Mouse (Mus musculus) cerebellum, adult 2 months (tissue): Measurements from ENCODE around the gene Ube2v1. TPM values are rescaled to one million over a fixed set of nuclear protein-coding genes. Genes with fewer than 3 reads are reported as not detected.
A peak's percentile ranks its signal among the peaks of the same experiment; 100 is the strongest.

ENCODE experiments used
- DNase-seq, 2 experiments: peaks; one replicate each; pipeline ENCODE4 v3.0.0; 2021
- H3K27ac ChIP-seq: fragments of 200-500 bp; 2 replicates; pipeline ENCODE4 v1.5.1; 2012; ENCODE audit warnings: low read length, control low read depth, inconsistent platforms; ENCODE audit not compliant: insufficient read depth
- H3K27me3 ChIP-seq: fragments of 200-500 bp; 2 replicates; pipeline ENCODE4 v1.6.1; 2012; ENCODE audit warnings: inconsistent platforms, mild to moderate bottlenecking, low read length, moderate library complexity; ENCODE audit not compliant: control insufficient read depth, insufficient read depth
- H3K4me1 ChIP-seq: fragments of 200-500 bp; 2 replicates; pipeline ENCODE4 v1.6.1; 2011; ENCODE audit warnings: low read length; ENCODE audit not compliant: control insufficient read depth, insufficient read depth
- H3K4me3 ChIP-seq: fragments of 200-500 bp; replicated peaks from 2 replicates; pipeline ENCODE3; 2011; ENCODE audit warnings: mild to moderate bottlenecking, low read depth, low read length, control low read depth; ENCODE audit not compliant: insufficient read depth
- CTCF ChIP-seq: fragments of 200-500 bp; IDR thresholded peaks from 2 replicates; pipeline ENCODE4 v1.5.1; 2011; ENCODE audit warnings: low read depth, mild to moderate bottlenecking, control low read depth, low read length, moderate library complexity, borderline replicate concordance; ENCODE audit not compliant: insufficient read depth
- POLR2A ChIP-seq: fragments of 200-500 bp; IDR thresholded peaks from 2 replicates; pipeline ENCODE4 v1.6.1; 2011; ENCODE audit warnings: low read length, control low read depth, borderline replicate concordance; ENCODE audit not compliant: insufficient read depth
- WGBS: fragments of 180-500 bp; shearing (Covaris S2); methylation state at CpG from one replicate; pipeline ENCODE4 v1.1.7; 2018; 5-methylcytosine and 5-hydroxymethylcytosine counted together
- polyA plus RNA-seq: library from polyadenylated mRNA; depleted of rRNA; stranded (reverse); fragments of >200 nt; gene quantifications from 2 replicates; pipeline ENCODE4 v1.2.3, GENCODE M21; 2012

Ube2v1 gene
- polyA plus RNA-seq, 1 experiment = 219 TPM

DNA sequence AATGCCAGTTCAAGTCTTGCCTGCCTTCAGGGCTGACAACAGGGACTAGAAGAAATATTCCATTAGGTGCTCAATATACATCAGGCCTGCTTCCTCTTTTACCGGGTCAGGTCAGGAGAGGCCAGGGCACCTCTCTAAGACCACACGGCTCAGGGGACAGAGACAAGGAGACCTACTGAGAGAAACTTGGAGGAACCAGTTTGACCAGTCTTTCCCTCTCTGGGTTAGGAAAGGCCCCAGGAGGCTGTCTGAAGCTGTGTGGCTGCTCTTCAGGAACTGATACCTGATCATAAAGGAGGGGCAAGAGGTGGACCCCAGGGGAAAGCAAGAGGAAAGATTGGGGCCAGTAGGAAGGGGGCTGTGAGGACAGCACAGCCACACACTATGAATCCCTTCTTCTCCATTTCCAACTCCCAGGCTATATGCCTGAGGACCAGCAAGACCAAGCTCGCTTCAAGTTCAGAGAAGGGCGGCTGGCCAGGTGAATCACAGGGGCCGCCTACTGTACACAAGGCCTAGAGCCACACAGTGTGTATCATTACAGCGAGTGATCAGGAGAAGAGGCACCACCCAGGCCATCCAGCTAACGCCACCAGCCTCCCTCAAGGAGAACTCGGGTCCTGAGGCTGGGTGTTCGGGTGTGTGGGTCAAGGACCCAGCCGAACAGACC lies 27.4 kb upstream of the Ube2v1 start:
- peaks cover 11% of the 10 kb centered on the region for H3K4me1 ChIP-seq
- no peaks in the 10 kb centered on the region for H3K27me3 ChIP-seq
- WGBS = 67% methylated on average over 10 of the region's 10 CpGs
- H3K27ac ChIP-seq = no peak overlapping the region
- H3K4me3 ChIP-seq = peak overlapping the region; percentile 82
- no peak for TF ChIP-seq POLR2A
- TF ChIP-seq CTCF = no peak
- no peak for DNase-seq

DNA sequence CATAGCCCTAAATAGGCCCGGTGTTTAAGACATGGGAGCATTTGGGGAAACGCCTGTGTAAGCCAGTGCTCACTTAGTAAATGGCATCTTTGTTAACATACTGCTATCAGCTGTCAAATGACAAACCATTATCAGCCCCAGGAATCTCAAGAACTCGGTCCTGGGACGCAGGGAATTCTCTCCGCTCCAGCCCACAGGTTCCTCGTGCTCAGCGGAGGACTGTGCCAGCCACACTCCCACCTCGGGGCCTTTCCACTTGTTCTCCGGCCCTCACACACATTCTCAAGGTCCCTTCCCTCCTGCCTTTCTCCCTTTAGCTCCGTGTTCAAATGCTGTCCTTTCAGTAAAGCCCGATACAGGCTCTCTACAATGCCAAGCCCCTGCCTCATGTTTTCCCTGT lies 26.8 kb upstream of the Ube2v1 start:
- Histone ChIP-seq H3K4me1 (peaks cover 11% of the 10 kb centered on the region), H3K27ac (no peak overlapping the region), H3K4me3 (no peak overlapping the region), H3K27me3 (no peaks in the 10 kb centered on the region)
- WGBS = 73% methylated on average over 11 of the region's 11 CpGs
- no peak for TF ChIP-seq POLR2A
- no peak for TF ChIP-seq CTCF
- DNase-seq = no peak

DNA sequence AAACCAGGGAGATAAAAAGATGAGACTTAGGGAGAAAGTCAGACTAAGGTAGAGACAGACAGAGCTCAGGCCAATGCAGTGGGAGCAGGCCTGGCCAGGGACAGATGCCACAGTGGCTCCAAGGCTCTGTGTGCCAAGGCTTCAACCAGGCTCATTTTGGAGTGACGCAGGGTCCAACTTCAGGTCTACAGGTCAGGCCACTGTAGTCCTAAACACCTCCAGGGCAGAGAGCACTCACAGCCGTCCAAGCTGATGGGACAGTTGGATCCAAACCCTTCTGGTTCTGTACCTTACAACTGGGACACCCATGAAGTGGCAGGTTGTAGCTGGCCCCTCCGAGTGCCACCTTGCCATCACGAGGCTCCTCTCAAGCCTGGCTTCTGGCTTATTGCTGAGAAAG lies 26.1 kb upstream of the Ube2v1 start:
- Histone ChIP-seq H3K4me1 (peaks cover 11% of the 10 kb centered on the region), H3K27me3 (no peaks in the 10 kb centered on the region), H3K27ac (no peak overlapping the region), H3K4me3 (no peak overlapping the region)
- no peak for TF ChIP-seq POLR2A
- no peak for TF ChIP-seq CTCF
- 56% methylated on average over 4 of the region's 4 CpGs for WGBS
- DNase-seq = no peak

DNA sequence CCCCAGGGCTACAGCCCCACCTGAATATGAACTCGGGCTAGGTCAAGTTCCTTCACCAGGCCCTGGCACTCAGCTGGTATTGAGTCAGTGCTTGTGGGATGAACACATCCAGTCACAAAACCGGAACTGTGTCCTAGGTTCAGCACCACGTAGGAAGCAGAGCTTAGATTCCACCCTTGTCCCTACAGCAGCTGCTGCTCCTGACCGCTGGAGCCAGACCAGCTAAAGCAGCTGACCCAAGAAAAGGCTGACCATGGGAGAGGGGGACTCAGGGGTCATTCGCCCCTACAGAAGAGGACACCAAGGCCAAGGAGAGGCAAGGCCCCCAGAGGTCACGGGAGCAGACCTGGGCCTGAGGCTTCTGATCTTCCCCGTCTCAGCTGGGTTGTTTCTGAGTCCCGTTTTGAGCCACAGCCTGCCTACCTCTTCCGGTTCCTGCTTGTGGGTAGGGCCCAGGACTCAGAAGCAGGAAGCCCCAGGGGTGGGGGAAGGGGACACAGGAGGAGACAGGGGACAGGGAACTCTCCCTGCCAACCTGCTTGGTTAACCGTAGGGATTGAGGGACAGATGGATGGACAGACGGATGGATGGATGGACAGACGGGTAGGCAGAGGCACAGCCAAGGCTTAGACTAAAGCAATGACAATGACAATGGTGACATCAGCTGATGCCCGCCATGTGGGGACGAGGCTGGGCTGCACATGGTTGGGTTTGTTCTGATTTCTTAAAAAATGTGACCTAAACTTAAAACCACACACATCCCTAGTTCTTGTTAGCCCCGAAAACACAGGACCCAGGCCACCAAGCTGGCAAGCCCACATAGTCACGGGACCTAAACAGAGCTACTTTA lies 25.0 kb upstream of the Ube2v1 start:
- Histone ChIP-seq H3K27me3 (no peaks in the 10 kb centered on the region), H3K27ac (no peak overlapping the region), H3K4me3 (no peak overlapping the region), H3K4me1 (peaks cover 12% of the 10 kb centered on the region)
- TF ChIP-seq POLR2A (no peak), CTCF (no peak)
- 70% methylated on average over 16 of the region's 16 CpGs for WGBS
- DNase-seq = no peak

DNA sequence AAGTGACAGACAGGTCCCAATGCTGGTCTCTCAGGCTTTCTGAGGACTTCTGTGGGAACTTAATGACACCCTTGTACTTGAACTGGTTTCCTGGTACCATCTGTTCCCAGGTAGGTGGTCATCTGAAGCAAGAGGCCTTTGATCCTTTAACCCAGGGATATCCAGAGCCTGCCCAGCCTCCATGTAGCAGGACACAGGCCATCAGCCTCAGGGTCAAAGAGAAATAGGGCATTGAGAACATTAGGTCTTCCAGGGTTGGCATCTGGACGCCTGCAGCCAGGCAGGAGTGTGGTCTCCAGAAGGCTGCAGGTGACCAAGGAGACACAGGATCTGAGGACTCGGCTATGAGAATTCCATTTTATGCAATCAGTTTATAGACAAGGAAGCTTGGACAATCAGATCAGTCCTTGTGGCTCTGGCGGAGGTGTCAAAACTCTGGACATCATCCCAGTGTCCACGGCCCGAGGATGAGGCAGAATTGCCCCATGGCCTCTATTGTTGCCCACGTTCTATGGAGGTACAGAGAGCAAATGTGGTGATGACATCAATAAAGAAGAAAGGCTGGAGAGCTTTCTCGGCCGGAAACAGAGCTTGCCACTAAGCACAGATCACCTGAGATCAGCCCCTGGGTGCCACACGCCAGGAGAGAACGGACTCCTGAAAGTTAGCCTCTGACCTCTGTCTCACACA lies 23.2 kb upstream of the Ube2v1 start:
- Histone ChIP-seq H3K27ac (no peak overlapping the region), H3K4me3 (no peak overlapping the region), H3K27me3 (no peaks in the 10 kb centered on the region), H3K4me1 (peaks cover 15% of the 10 kb centered on the region)
- WGBS = 76% methylated on average over 10 of the region's 10 CpGs
- no peak for TF ChIP-seq POLR2A
- TF ChIP-seq CTCF = no peak
- DNase-seq = no peak

DNA sequence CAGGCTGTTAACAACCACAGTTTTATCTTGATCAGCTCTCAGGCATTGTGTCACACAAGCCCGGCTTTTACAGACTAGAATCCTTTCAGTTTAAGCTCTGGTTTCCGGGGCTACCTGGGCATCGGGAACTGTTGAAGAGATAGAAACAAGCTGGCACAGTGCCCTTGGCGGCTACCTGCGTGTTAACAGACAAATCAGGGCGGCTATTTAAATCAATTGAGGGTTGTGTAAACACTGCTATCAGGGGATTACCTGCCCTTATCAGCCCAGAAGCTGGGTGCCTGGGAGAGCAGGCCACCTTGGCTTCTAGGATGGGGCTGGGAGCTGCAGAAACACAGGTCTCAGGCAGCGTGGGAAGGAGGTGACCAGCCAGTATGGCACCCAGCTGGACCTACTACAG lies 20.8 kb upstream of the Ube2v1 start:
- H3K4me1 ChIP-seq = peaks cover 8% of the 10 kb centered on the region; the same call in 1 of the 2 replicates
- H3K27ac ChIP-seq = no peak overlapping the region
- DNase-seq = no peak
- no peaks in the 10 kb centered on the region for H3K27me3 ChIP-seq
- 62% methylated on average over 7 of the region's 7 CpGs for WGBS
- H3K4me3 ChIP-seq = no peak overlapping the region
- no peak for TF ChIP-seq POLR2A

DNA sequence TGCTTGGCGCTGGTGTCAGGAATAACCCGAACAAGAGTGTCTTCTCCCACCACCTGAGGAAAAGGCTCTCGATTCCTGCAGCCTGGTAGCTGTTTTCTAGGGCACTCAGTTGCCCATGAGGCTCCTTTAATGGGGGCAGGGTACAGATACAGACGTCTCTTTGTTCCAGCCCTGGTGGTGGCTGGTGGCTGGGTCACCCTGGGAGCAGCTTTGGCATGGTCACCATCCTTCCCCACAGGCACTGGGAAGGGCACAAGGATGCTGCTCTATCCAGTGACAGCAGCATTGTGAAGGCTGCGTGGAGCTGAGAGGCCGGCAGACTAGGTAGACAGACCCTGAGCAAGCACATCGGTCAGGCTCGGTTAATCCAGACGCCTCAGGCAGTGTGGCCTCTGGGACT lies 19.7 kb upstream of the Ube2v1 start:
- peaks cover 8% of the 10 kb centered on the region; the same call in 1 of the 2 replicates for H3K4me1 ChIP-seq
- H3K4me3 ChIP-seq = no peak overlapping the region
- WGBS = 64% methylated on average over 9 of the region's 9 CpGs
- H3K27me3 ChIP-seq = no peaks in the 10 kb centered on the region
- peak in 1 of 2 experiments; percentile 43 for DNase-seq
- peak overlapping the region; percentile 57; the same call in 1 of the 2 replicates for H3K27ac ChIP-seq
- TF ChIP-seq POLR2A = no peak
- TF ChIP-seq CTCF = no peak
